Mouse (Mus musculus) adrenal gland, postnatal 14 days (tissue): ENCODE measurements around the gene Eme1. TPM values are rescaled to one million over a fixed set of nuclear protein-coding genes. Genes with fewer than 3 reads are reported as not detected.

Experiments
- DNase-seq: peaks from one replicate; pipeline ENCODE4 v3.0.0; 2021; ENCODE audit warnings: mixed read lengths
- total RNA-seq: library from RNA; stranded (reverse); gene quantifications from 2 replicates; pipeline ENCODE4 v1.2.3, GENCODE M21; 2021

Gene Eme1
- total RNA-seq, 1 experiment from 2014 or later = 1.9 TPM

DNA sequence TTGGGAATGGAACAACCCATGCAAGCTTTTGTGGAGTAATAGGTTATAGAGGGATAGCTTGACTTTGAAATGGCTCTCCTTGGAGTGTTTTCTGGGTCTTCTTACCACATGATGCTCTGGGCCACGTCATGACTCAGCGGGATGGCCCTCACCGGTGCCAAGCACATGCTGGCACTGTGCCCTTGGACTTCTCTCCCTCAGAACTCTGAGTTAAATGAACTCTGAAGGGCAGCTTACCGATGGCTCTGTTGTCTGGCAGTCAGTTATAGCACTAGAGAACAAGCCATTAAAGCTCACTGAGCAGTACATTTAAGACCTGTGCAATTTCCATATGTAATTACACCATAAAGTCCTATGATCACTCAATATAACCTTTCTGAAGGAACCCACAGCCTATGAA lies 56.4 kb downstream of the Eme1 start:
- DNase-seq = peak; percentile 92

DNA sequence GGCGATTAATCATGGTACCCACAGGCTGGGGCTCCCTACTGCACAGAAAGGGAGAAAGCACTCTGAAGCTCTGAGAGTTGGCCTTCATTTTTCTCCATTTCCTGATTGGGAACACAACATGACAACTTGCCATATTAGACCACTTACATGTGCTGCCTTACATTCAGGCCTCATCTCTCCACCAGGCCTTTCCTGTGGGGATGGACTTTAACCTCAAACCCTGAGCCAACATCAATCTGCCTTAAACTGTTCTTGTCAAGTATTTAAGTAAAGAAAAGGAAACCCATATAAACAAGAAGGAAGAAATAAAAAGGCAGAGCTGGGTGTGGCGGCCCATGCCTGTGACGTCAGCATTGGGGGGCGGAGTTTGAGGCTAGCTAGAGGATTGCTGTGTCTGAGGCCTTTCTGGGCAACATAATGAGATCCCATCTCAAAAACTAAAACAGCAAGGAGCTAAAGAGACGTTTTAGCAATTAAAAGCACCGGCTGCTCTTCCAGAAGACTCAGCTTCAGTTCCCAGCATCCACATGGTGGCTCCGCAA lies 57.4 kb downstream of the Eme1 start:
- no peak for DNase-seq

Other genes starting within 250 kb of the Eme1 start
- gene Cacna1g, start 179.8 kb downstream of the Eme1 start, total RNA-seq = 0.89 and 1.5 TPM in 2 replicates
- not detected in 2 replicates for gene Spata20, start 167.8 kb downstream of the Eme1 start, total RNA-seq
- 12.1 and 13.5 TPM in 2 replicates for gene Epn3, start 154.0 kb downstream of the Eme1 start, total RNA-seq
- gene Mycbpap, start 132.2 kb downstream of the Eme1 start, total RNA-seq = 3.9 and 5.6 TPM in 2 replicates
- 9.2 and 10.6 TPM in 2 replicates for gene Rsad1, start 104.7 kb downstream of the Eme1 start, total RNA-seq
- 0.30 TPM in 1 of 2 replicates, not detected in the other for gene Chad, start 88.9 kb downstream of the Eme1 start, total RNA-seq
- 81.0 and 86.9 TPM in 2 replicates for gene Acsf2, start 52.1 kb downstream of the Eme1 start, total RNA-seq
- 111 and 121 TPM in 2 replicates for gene Lrrc59, start 24.2 kb downstream of the Eme1 start, total RNA-seq
- 83.5 and 84.1 TPM in 2 replicates for gene Mrpl27, start 197 bp downstream of the Eme1 start, total RNA-seq
- 20.5 and 22.6 TPM in 2 replicates for gene Xylt2, start 23.6 kb upstream of the Eme1 start, total RNA-seq
- not detected in 2 replicates for gene Gm11541, start 50.5 kb upstream of the Eme1 start, total RNA-seq
- not detected in 2 replicates for gene Cdc34b, start 87.8 kb upstream of the Eme1 start, total RNA-seq
- not detected in 2 replicates for gene Tmem92, start 128.7 kb upstream of the Eme1 start, total RNA-seq